Mouse (Mus musculus): Measurements from ENCODE around the gene Slit1.

The Slit1 gene

GRCm38 (mm10) chr19:41743396-41743795 is at the start of gene Slit1:
Slit1 (minus strand) TSS chr19:41743665.
- peak in 1 of 2 experiments; percentile 28 for DNase-seq

- DNase-seq: no peak
These were observed 49.5 kb upstream of the Slit1 start for GRCm38 (mm10) chr19:41792934-41793486.

GRCm38 (mm10) chr19:41791384-41791783 is 47.9 kb upstream of the Slit1 start:
- no peak for DNase-seq

GRCm38 (mm10) chr19:41789110-41789961 is 45.9 kb upstream of the Slit1 start:
- DNase-seq: no peak

GRCm38 (mm10) chr19:41786896-41787295 is 43.4 kb upstream of the Slit1 start:
- DNase-seq: no peak

- DNase-seq: peak in 1 of 2 experiments; percentile 36
These were observed 34.0 kb upstream of the Slit1 start for GRCm38 (mm10) chr19:41777514-41777913.

- no peak for DNase-seq
These were observed 25.2 kb upstream of the Slit1 start for GRCm38 (mm10) chr19:41768711-41769110.

- DNase-seq: no peak
These were observed 23.2 kb upstream of the Slit1 start for GRCm38 (mm10) chr19:41766628-41767027.

- DNase-seq: peak; percentile 87 to 92
These were observed 20.6 kb upstream of the Slit1 start for GRCm38 (mm10) chr19:41763870-41764660.

- no peak for DNase-seq
These were observed 18.1 kb upstream of the Slit1 start for GRCm38 (mm10) chr19:41761529-41761928.

- DNase-seq: peak in 1 of 2 experiments; percentile 10
These were observed 16.3 kb upstream of the Slit1 start for GRCm38 (mm10) chr19:41759765-41760164.

- DNase-seq: no peak
These were observed 15.8 kb upstream of the Slit1 start for GRCm38 (mm10) chr19:41759270-41759669.

- no peak for DNase-seq
These were observed 11.3 kb upstream of the Slit1 start for GRCm38 (mm10) chr19:41754760-41755159.

- no peak for DNase-seq
These were observed 8.4 kb upstream of the Slit1 start for GRCm38 (mm10) chr19:41751906-41752305.

- DNase-seq: no peak
These were observed 4.0 kb upstream of the Slit1 start for GRCm38 (mm10) chr19:41747436-41747835.

- peak; percentile 25 to 38 for DNase-seq
These were observed 2.6 kb upstream of the Slit1 start for GRCm38 (mm10) chr19:41745941-41746557.

GRCm38 (mm10) chr19:41738896-41739295 is 4.6 kb downstream of the Slit1 start:
- DNase-seq: no peak

- no peak for DNase-seq
These were observed 5.0 kb downstream of the Slit1 start for GRCm38 (mm10) chr19:41738429-41738805.

- DNase-seq: peak in 1 of 2 experiments; percentile 30
These were observed 5.6 kb downstream of the Slit1 start for GRCm38 (mm10) chr19:41737657-41738428.

- DNase-seq: no peak
These were observed 8.8 kb downstream of the Slit1 start for GRCm38 (mm10) chr19:41734685-41735084.

GRCm38 (mm10) chr19:41725491-41725890 is 18.0 kb downstream of the Slit1 start:
- no peak for DNase-seq

GRCm38 (mm10) chr19:41724831-41725470 is 18.5 kb downstream of the Slit1 start:
- no peak for DNase-seq
